Comparison of ENCODE assay signal across 10 mouse cellular contexts in the genomic region with DNA sequence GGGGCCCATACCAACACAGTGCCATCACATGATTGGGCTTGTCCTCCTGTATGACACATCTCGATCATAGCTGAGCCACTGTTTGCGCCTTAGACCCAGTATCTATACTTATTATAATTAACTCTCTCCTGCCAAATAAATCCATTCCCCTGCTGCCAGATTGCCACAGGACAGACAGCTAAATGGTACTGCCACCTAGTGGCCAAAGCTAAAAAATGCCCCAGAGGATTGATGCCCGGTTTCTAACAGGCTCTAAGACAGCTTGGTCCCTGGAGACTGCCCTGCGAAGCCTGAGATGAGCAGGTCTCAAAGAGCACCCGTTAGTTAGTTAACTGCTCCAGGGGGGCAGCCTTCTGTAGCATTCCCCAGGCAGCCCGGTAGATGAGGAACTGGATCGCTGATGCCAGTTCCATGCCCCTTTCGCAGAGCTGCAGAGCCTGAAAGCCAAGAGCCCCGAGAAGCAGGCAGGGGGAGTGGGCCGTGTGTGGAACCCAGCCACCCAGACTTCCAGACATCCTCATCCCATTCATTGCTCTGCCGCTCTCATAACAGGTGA. TPM values are rescaled to one million over a fixed set of nuclear protein-coding genes. Genes with fewer than 3 reads are reported as not detected.
DNase-seq lines count a peak whose midpoint lies in the region; ATAC-seq lines count a peak whose summit lies in the region.
"Had no signal": no experiment of that assay in that cellular context is flagged by ENCODE, and none has a peak within 500 bp of the region (broad histone marks: within the 10 kb centered on the region; RNA-seq: fewer than 3 reads in every experiment).

No protein-coding gene starts in this region.

- peaks cover 46% of the 10 kb centered on the region for H3K27me3 ChIP-seq in hindbrain, embryonic 14.5 days (ENCODE audit: control insufficient read depth, insufficient read depth, low read length)
- H3K27me3 ChIP-seq in hindbrain, embryonic 16.5 days (replicated peaks; ENCODE audit: control insufficient read depth, insufficient read depth, low read length) = peaks cover 35% of the 10 kb centered on the region
- peaks cover 51% of the 10 kb centered on the region for H3K27me3 ChIP-seq in forebrain, embryonic 13.5 days

- H3K4me2 ChIP-seq in hindbrain, embryonic 14.5 days (replicated peaks) = no peak overlapping the region
- H3K4me2 ChIP-seq in hindbrain, embryonic 16.5 days (ENCODE audit: low read length) = no peak overlapping the region
- no peak overlapping the region for H3K4me2 ChIP-seq in forebrain, embryonic 13.5 days
- H3K4me2 ChIP-seq: midbrain, embryonic 12.5 days had no signal

- 23% methylated on average over 11 of the region's 11 CpGs for WGBS in hindbrain, embryonic 14.5 days
- WGBS in hindbrain, embryonic 16.5 days = 26% methylated on average over 11 of the region's 11 CpGs
- 22% methylated on average over 11 of the region's 11 CpGs for WGBS in forebrain, embryonic 13.5 days

- no peak for ATAC-seq in hindbrain, embryonic 14.5 days (ENCODE audit: low FRiP score)
- ATAC-seq in hindbrain, embryonic 16.5 days = no peak
- peak; percentile 65 for ATAC-seq in CD4-positive, CD25-positive, alpha-beta regulatory T cell, adult 4 months
- ATAC-seq in forebrain, embryonic 13.5 days = 0 out of 2 replicates have a peak, but pooled peaks have one; percentile 37

- H3K9ac ChIP-seq in hindbrain, embryonic 14.5 days = no peak overlapping the region
- H3K9ac ChIP-seq in hindbrain, embryonic 16.5 days (ENCODE audit: low read depth, low read length) = no peak overlapping the region
- no peak overlapping the region for H3K9ac ChIP-seq in forebrain, embryonic 13.5 days
- H3K9ac ChIP-seq: midbrain, embryonic 12.5 days had no signal

- no peak overlapping the region for H3K4me3 ChIP-seq in hindbrain, embryonic 14.5 days (replicated peaks; ENCODE audit: low read length)
- no peak overlapping the region for H3K4me3 ChIP-seq in hindbrain, embryonic 16.5 days (ENCODE audit: low read length)
- no peak overlapping the region for H3K4me3 ChIP-seq in forebrain, embryonic 13.5 days
- H3K4me3 ChIP-seq: erythroblast, embryonic 14.5 days; midbrain, embryonic 12.5 days had no signal

- intact Hi-C loops in left cerebral cortex, postnatal 25 days (cut with DNase I) = loop anchor here (1.0 to 2.0 kb wide), 2 partner anchors 57 to 431 kb away; no protein-coding TSS in a partner anchor

- H3K36me3 ChIP-seq in hindbrain, embryonic 14.5 days (replicated peaks; ENCODE audit: control insufficient read depth, insufficient read depth) = peaks cover 10% of the 10 kb centered on the region
- peaks cover 7% of the 10 kb centered on the region; the same call in 1 of the 2 replicates for H3K36me3 ChIP-seq in hindbrain, embryonic 16.5 days (ENCODE audit: control insufficient read depth, insufficient read depth, low read length)
- no peaks in the 10 kb centered on the region for H3K36me3 ChIP-seq in forebrain, embryonic 13.5 days (ENCODE audit: poor library complexity, severe bottlenecking)
- H3K36me3 ChIP-seq: midbrain, embryonic 12.5 days had no signal

- H3K27ac ChIP-seq in hindbrain, embryonic 14.5 days = no peak overlapping the region
- H3K27ac ChIP-seq in hindbrain, embryonic 16.5 days (ENCODE audit: low read depth, low read length) = no peak overlapping the region
- H3K27ac ChIP-seq in forebrain, embryonic 13.5 days = no peak overlapping the region
- H3K27ac ChIP-seq: midbrain, embryonic 12.5 days had no signal

- H3K9me3 ChIP-seq in hindbrain, embryonic 14.5 days (ENCODE audit: control insufficient read depth, low read length) = no peaks in the 10 kb centered on the region
- no peaks in the 10 kb centered on the region for H3K9me3 ChIP-seq in hindbrain, embryonic 16.5 days (ENCODE audit: control insufficient read depth, low read length)
- no peaks in the 10 kb centered on the region for H3K9me3 ChIP-seq in forebrain, embryonic 13.5 days (replicated peaks)
- H3K9me3 ChIP-seq: midbrain, embryonic 12.5 days had no signal

- peaks cover 6% of the 10 kb centered on the region for H3K4me1 ChIP-seq in hindbrain, embryonic 14.5 days (replicated peaks; ENCODE audit: control insufficient read depth, insufficient read depth, low read length)
- H3K4me1 ChIP-seq in hindbrain, embryonic 16.5 days (ENCODE audit: control insufficient read depth, insufficient read depth, low read depth, low read length) = peaks cover 13% of the 10 kb centered on the region
- H3K4me1 ChIP-seq in forebrain, embryonic 13.5 days = peaks cover 6% of the 10 kb centered on the region

- peak; percentile 76 for DNase-seq in hindbrain, embryonic 14.5 days (ENCODE audit: low spot score)
- DNase-seq in c-Kit-negative CD71-positive TER-119-positive erythroid progenitor cells, embryonic 14.5 days (ENCODE audit: low read depth, low spot score) = peak; percentile 71
- peak; percentile 67 to 72 for DNase-seq in left cerebral cortex, postnatal 25 days (ENCODE audit: low spot score in 2 of 2)
- peak; percentile 87 for DNase-seq in naive thymus-derived CD4-positive, alpha-beta T cell, adult 2 months (ENCODE audit: low read depth)
- DNase-seq in ovary, postnatal 36 days (ENCODE audit: low spot score) = no peak

RNA-seq across cellular contexts. Expression of a gene that starts 8.0 kb away (rescaled TPM):
- polyA plus RNA-seq in hindbrain, embryonic 14.5 days (2014; fragmentation: Nextera tagmentation; extraction: Ambion mirVana) = not detected in 2 replicates
- polyA plus RNA-seq in hindbrain, embryonic 16.5 days (2015; fragmentation: Nextera tagmentation; extraction: Ambion mirVana) = 0.03 TPM in 1 of 2 replicates, not detected in the other
- not detected for polyA plus RNA-seq in CD4-positive, CD25-positive, alpha-beta regulatory T cell, adult 4 months (2017; shearing (Covaris generic))
- 0.06 and 0.17 TPM in 2 replicates for polyA plus RNA-seq in forebrain, embryonic 13.5 days (2015; fragmentation: Nextera tagmentation; extraction: Ambion mirVana)
- 10 to 100 TPM; 22.4 to 34.4 TPM for total RNA-seq in left cerebral cortex, postnatal 25 days (2021)
- polyA plus RNA-seq: erythroblast, embryonic 14.5 days; midbrain, embryonic 12.5 days had no signal

RNA-seq across cellular contexts. Expression of a gene that starts 32.5 kb away (rescaled TPM):
- 0.54 and 0.69 TPM in 2 replicates for polyA plus RNA-seq in hindbrain, embryonic 14.5 days (2014; fragmentation: Nextera tagmentation; extraction: Ambion mirVana)
- polyA plus RNA-seq in hindbrain, embryonic 16.5 days (2015; fragmentation: Nextera tagmentation; extraction: Ambion mirVana) = 0.88 and 1.1 TPM in 2 replicates
- 10 to 100 TPM; 15.7 to 20.8 TPM for polyA plus RNA-seq in CD4-positive, CD25-positive, alpha-beta regulatory T cell, adult 4 months (2017; shearing (Covaris generic))
- polyA plus RNA-seq in forebrain, embryonic 13.5 days (2015; fragmentation: Nextera tagmentation; extraction: Ambion mirVana) = 0.17 and 0.43 TPM in 2 replicates
- total RNA-seq in left cerebral cortex, postnatal 25 days (2021) = 1 to 10 TPM; 2.1 to 2.6 TPM

RNA-seq across cellular contexts. Expression of a gene that starts 32.7 kb away (rescaled TPM):
- polyA plus RNA-seq in hindbrain, embryonic 14.5 days (2014; fragmentation: Nextera tagmentation; extraction: Ambion mirVana) = 39.9 and 41.7 TPM in 2 replicates
- 45.0 and 53.9 TPM in 2 replicates for polyA plus RNA-seq in hindbrain, embryonic 16.5 days (2015; fragmentation: Nextera tagmentation; extraction: Ambion mirVana)
- 1 to 10 TPM in 1 of 2 experiments, under 1 TPM in 1; 0.13 to 1.3 TPM for polyA plus RNA-seq in CD4-positive, CD25-positive, alpha-beta regulatory T cell, adult 4 months (2017; shearing (Covaris generic))
- polyA plus RNA-seq in forebrain, embryonic 13.5 days (2015; fragmentation: Nextera tagmentation; extraction: Ambion mirVana) = 9.0 and 12.6 TPM in 2 replicates
- total RNA-seq in left cerebral cortex, postnatal 25 days (2021) = 100 to 1,000 TPM in 1 of 2 experiments, 10 to 100 TPM in 1; 92.1 to 103 TPM

RNA-seq across cellular contexts. Expression of a gene that starts 49.8 kb away (rescaled TPM):
- 29.5 and 30.6 TPM in 2 replicates for polyA plus RNA-seq in hindbrain, embryonic 14.5 days (2014; fragmentation: Nextera tagmentation; extraction: Ambion mirVana)
- polyA plus RNA-seq in hindbrain, embryonic 16.5 days (2015; fragmentation: Nextera tagmentation; extraction: Ambion mirVana) = 20.2 and 20.4 TPM in 2 replicates
- 10 to 100 TPM; 18.6 to 20.6 TPM for polyA plus RNA-seq in CD4-positive, CD25-positive, alpha-beta regulatory T cell, adult 4 months (2017; shearing (Covaris generic))
- 26.3 and 27.0 TPM in 2 replicates for polyA plus RNA-seq in forebrain, embryonic 13.5 days (2015; fragmentation: Nextera tagmentation; extraction: Ambion mirVana)
- total RNA-seq in left cerebral cortex, postnatal 25 days (2021) = 10 to 100 TPM; 38.3 to 39.7 TPM

Comparison
In these comparisons a context has a peak if more than half of its experiments do, and no peak if none do; other contexts are left out.
1. ATAC-seq: peak in CD4-positive, CD25-positive, alpha-beta regulatory T cell, adult 4 months (single experiment) and forebrain, embryonic 13.5 days (single experiment); none in hindbrain, embryonic 14.5 days (single experiment) and hindbrain, embryonic 16.5 days (single experiment).